Mouse (Mus musculus) embryonic facial prominence, embryonic 14.5 days (tissue): ENCODE data around the gene Ptprj. TPM values are rescaled to one million over a fixed set of nuclear protein-coding genes. Genes with fewer than 3 reads are reported as not detected.
A peak's percentile ranks its signal among the peaks of the same experiment; 100 is the strongest.

Experiments
- ATAC-seq: fragments of 200-750 bp; cut with Nextera tagmentation; 2 replicates; pipeline ENCODE4 v1.8.0; 2017; ENCODE audit warnings: low read depth, moderate number of reproducible peaks, moderate TSS enrichment
- DNase-seq: peaks from one replicate; pipeline ENCODE4 v3.0.0-alpha.2; 2015; ENCODE audit warnings: low spot score
- H3K27ac ChIP-seq: fragments of 300-500 bp; sonication (generic); replicated peaks from 2 replicates; pipeline ENCODE4 v1.5.1; 2014; ENCODE audit warnings: low read depth, mild to moderate bottlenecking, low read length, moderate library complexity
- H3K27me3 ChIP-seq: fragments of 300-500 bp; sonication (generic); replicated peaks from 2 replicates; pipeline ENCODE4 v1.6.1; 2014; ENCODE audit warnings: low read length; ENCODE audit not compliant: control insufficient read depth, insufficient read depth
- H3K36me3 ChIP-seq: fragments of 300-500 bp; sonication (generic); 2 replicates; pipeline ENCODE4 v1.6.1; 2014; ENCODE audit warnings: low read length, mixed read lengths; ENCODE audit not compliant: control insufficient read depth, insufficient read depth
- H3K4me1 ChIP-seq: fragments of 300-500 bp; sonication (generic); 2 replicates; pipeline ENCODE4 v1.6.1; 2014; ENCODE audit warnings: antibody characterized with exemption, low read length; ENCODE audit not compliant: control insufficient read depth, insufficient read depth
- H3K4me2 ChIP-seq: fragments of 300-500 bp; sonication (generic); 2 replicates; pipeline ENCODE4 v1.6.1; 2014; ENCODE audit warnings: low read depth, mild to moderate bottlenecking, low read length, moderate library complexity, mixed read lengths
- H3K4me3 ChIP-seq: fragments of 300-500 bp; sonication (generic); 2 replicates; pipeline ENCODE4 v1.5.1; 2014; ENCODE audit warnings: low read depth, mild to moderate bottlenecking, low read length
- H3K9ac ChIP-seq: fragments of 300-500 bp; sonication (generic); 2 replicates; pipeline ENCODE4 v1.6.1; 2014; ENCODE audit warnings: low read depth, mild to moderate bottlenecking, low read length, moderate library complexity, mixed read lengths
- H3K9me3 ChIP-seq: fragments of 300-500 bp; sonication (generic); 2 replicates; pipeline ENCODE4 v1.6.1; 2016; ENCODE audit warnings: low read length; ENCODE audit not compliant: control insufficient read depth
- WGBS: fragments of 180-500 bp; shearing (Covaris S2); extraction: QIAGEN DNeasy Blood & Tissue Kit; methylation state at CpG from one replicate; pipeline ENCODE4 v1.1.7; 2014; 5-methylcytosine and 5-hydroxymethylcytosine counted together
- polyA plus RNA-seq: library from polyadenylated mRNA; unstranded; fragments of >200 nt; fragmentation: Nextera tagmentation; extraction: Ambion mirVana; gene quantifications from 2 replicates; pipeline ENCODE4 v1.2.1, GENCODE M21; 2014

Gene Ptprj
- polyA plus RNA-seq, 1 experiment from 2014 or later, result 4.1 TPM

- Histone ChIP-seq H3K9me3 (no peaks in the 10 kb centered on the region), H3K27me3 (no peaks in the 10 kb centered on the region), H3K4me3 (peak overlapping the region; percentile 80), H3K9ac (peak overlapping the region; percentile 84), H3K36me3 (no peaks in the 10 kb centered on the region), H3K4me1 (peaks cover 5% of the 10 kb centered on the region; the same call in 1 of the 2 replicates), H3K27ac (peak overlapping the region; percentile 79), H3K4me2 (peak overlapping the region; percentile 98)
- peak; percentile 50 for ATAC-seq
- DNase-seq, result peak; percentile 49
- 11% methylated on average over 10 of the region's 11 CpGs for WGBS
These were observed 754 bp upstream of the Ptprj start for GRCm38 (mm10) chr2:90581006-90581795.

GRCm38 (mm10) chr2:90579728-90580235 lies 665 bp downstream of the Ptprj start:
- DNase-seq, result peak; percentile 33
- peak overlapping the region; percentile 84 for H3K9ac ChIP-seq
- peaks cover 5% of the 10 kb centered on the region; the same call in 1 of the 2 replicates for H3K4me1 ChIP-seq
- H3K27ac ChIP-seq, result peak overlapping the region; percentile 79
- H3K9me3 ChIP-seq, result no peaks in the 10 kb centered on the region
- peak overlapping the region; percentile 80 for H3K4me3 ChIP-seq
- 0% methylated on average over 16 of the region's 44 CpGs for WGBS
- H3K27me3 ChIP-seq, result no peaks in the 10 kb centered on the region
- ATAC-seq, result peak; percentile 45
- peak overlapping the region; percentile 98 for H3K4me2 ChIP-seq
- H3K36me3 ChIP-seq, result no peaks in the 10 kb centered on the region

GRCm38 (mm10) chr2:90579038-90579727 lies 1.3 kb downstream of the Ptprj start:
- no peaks in the 10 kb centered on the region for H3K27me3 ChIP-seq
- H3K4me3 ChIP-seq, result peak overlapping the region; percentile 80
- no peaks in the 10 kb centered on the region for H3K36me3 ChIP-seq
- peaks cover 7% of the 10 kb centered on the region; the same call in 1 of the 2 replicates for H3K4me1 ChIP-seq
- DNase-seq, result peak; percentile 29
- H3K4me2 ChIP-seq, result peak overlapping the region; percentile 98
- no peak for ATAC-seq
- H3K9me3 ChIP-seq, result no peaks in the 10 kb centered on the region
- 3% methylated on average over 16 of the region's 23 CpGs for WGBS
- peak overlapping the region; percentile 79; the same call in 1 of the 2 replicates for H3K27ac ChIP-seq
- H3K9ac ChIP-seq, result peak overlapping the region; percentile 84

- WGBS, result 85% methylated on average over 7 of the region's 7 CpGs
These were observed 2.8 kb downstream of the Ptprj start for GRCm38 (mm10) chr2:90577451-90578279.

GRCm38 (mm10) chr2:90576936-90577335 lies 3.5 kb downstream of the Ptprj start:
- H3K9me3 ChIP-seq, result no peaks in the 10 kb centered on the region
- no peak overlapping the region for H3K9ac ChIP-seq
- H3K4me1 ChIP-seq, result peaks cover 14% of the 10 kb centered on the region; the same call in 1 of the 2 replicates
- H3K4me2 ChIP-seq, result no peak overlapping the region
- no peaks in the 10 kb centered on the region for H3K27me3 ChIP-seq
- no peak overlapping the region for H3K4me3 ChIP-seq
- no peak overlapping the region for H3K27ac ChIP-seq
- no peak for ATAC-seq
- DNase-seq, result no peak
- no peaks in the 10 kb centered on the region for H3K36me3 ChIP-seq
- 26% methylated on average over 1 of the region's 1 CpGs for WGBS

More at GRCm38 (mm10) chr2:90577451-90578279, 2.8 kb downstream of the Ptprj start:
- H3K4me1 ChIP-seq, result peaks cover 14% of the 10 kb centered on the region; the same call in 1 of the 2 replicates
- H3K36me3 ChIP-seq, result no peaks in the 10 kb centered on the region
- H3K27ac ChIP-seq, result no peak overlapping the region
- no peak for ATAC-seq
- no peak overlapping the region for H3K9ac ChIP-seq
- no peak for DNase-seq
- H3K4me3 ChIP-seq, result no peak overlapping the region
- H3K4me2 ChIP-seq, result peak overlapping the region; percentile 98; the same call in 1 of the 2 replicates
- H3K9me3 ChIP-seq, result no peaks in the 10 kb centered on the region
- no peaks in the 10 kb centered on the region for H3K27me3 ChIP-seq

GRCm38 (mm10) chr2:90576411-90576810 lies 4.0 kb downstream of the Ptprj start:
- DNase-seq (no peak), ATAC-seq (no peak)
- Histone ChIP-seq H3K27me3 (no peaks in the 10 kb centered on the region), H3K4me3 (no peak overlapping the region), H3K27ac (no peak overlapping the region), H3K4me1 (peaks cover 14% of the 10 kb centered on the region; the same call in 1 of the 2 replicates), H3K36me3 (no peaks in the 10 kb centered on the region), H3K9ac (no peak overlapping the region), H3K9me3 (no peaks in the 10 kb centered on the region), H3K4me2 (no peak overlapping the region)
- 81% methylated on average over 6 of the region's 6 CpGs for WGBS

- 68% methylated on average over 5 of the region's 5 CpGs for WGBS
- H3K9ac ChIP-seq, result no peak overlapping the region
- no peak for ATAC-seq
- no peak for DNase-seq
- no peak overlapping the region for H3K27ac ChIP-seq
- H3K9me3 ChIP-seq, result no peaks in the 10 kb centered on the region
- 0 out of 2 replicates have a peak, but pooled peaks cover 9% of the 10 kb centered on the region for H3K4me1 ChIP-seq
- no peak overlapping the region for H3K4me3 ChIP-seq
- no peaks in the 10 kb centered on the region for H3K36me3 ChIP-seq
- no peaks in the 10 kb centered on the region for H3K27me3 ChIP-seq
- no peak overlapping the region for H3K4me2 ChIP-seq
These were observed 4.7 kb downstream of the Ptprj start for GRCm38 (mm10) chr2:90575713-90576112.

- no peaks in the 10 kb centered on the region for H3K27me3 ChIP-seq
- no peaks in the 10 kb centered on the region for H3K36me3 ChIP-seq
- no peak overlapping the region for H3K4me3 ChIP-seq
- no peak for DNase-seq
- H3K9me3 ChIP-seq, result no peaks in the 10 kb centered on the region
- H3K4me1 ChIP-seq, result 0 out of 2 replicates have a peak, but pooled peaks cover 9% of the 10 kb centered on the region
- no peak overlapping the region for H3K27ac ChIP-seq
- no peak for ATAC-seq
- H3K4me2 ChIP-seq, result no peak overlapping the region
- 65% methylated on average over 3 of the region's 3 CpGs for WGBS
- H3K9ac ChIP-seq, result no peak overlapping the region
These were observed 5.3 kb downstream of the Ptprj start for GRCm38 (mm10) chr2:90575116-90575515.
